Mouse (Mus musculus) layer of hippocampus, postnatal 14 days (tissue): Measurements from ENCODE around the gene Nckap1. TPM values are rescaled to one million over a fixed set of nuclear protein-coding genes. Genes with fewer than 3 reads are reported as not detected.
"Not testable (repeated sequence)": the region's sequence is repeated elsewhere in the genome, so short reads cannot be mapped to it uniquely, and the experiment has no call there.

Source experiments
- DNase-seq, 2 experiments: peaks; one replicate each; pipeline ENCODE4 v3.0.0; 2021 to 2022; ENCODE audit warnings: low spot score in 2 of 2, mixed read lengths in 1 of 2
- total RNA-seq, 2 experiments: library from RNA; stranded (reverse); gene quantifications; 2 replicates each; pipeline ENCODE4 v1.2.3; 2021

The Nckap1 gene
- total RNA-seq, 2 experiments from 2014 or later, result 474 to 483 TPM

DNA sequence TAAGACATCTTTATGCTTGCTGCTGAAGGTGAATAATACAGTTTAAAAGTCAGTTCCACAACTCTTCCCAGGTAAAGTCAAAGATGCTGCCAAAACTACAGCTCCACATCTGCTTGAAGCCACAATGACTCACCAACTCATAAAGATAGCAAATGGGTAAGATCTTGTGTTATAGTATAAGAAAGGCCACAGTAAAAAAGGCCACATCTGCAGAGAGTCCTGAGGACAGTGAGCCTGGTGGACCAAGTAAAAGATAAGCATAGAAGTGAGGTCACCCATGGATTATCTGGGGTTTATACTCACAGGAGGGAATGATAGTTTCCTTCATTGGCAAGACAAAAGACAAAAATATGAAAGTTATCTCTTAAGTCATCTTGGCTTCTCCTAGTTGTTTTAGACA is 18.9 kb downstream of the Nckap1 start:
- no peak for DNase-seq

DNA sequence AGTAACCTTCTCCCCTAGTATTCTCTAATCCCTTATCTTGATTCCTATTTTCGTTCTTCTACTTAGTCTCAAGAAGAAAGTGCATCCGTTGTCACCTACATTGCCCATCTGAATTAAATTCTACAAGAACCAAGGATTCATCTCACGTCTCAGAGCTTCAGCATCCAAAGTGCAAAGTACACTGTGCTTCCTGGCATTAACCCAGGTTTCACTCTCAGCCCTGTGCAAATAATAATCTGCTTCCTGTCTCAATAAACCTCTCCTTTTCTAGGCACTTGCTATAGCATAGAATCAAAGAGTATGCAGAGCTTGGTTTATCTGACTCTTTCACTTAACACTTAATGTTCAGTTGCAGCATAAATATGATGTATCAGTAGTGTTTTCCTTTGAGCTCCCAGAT is 19.7 kb downstream of the Nckap1 start:
- no peak for DNase-seq

DNA sequence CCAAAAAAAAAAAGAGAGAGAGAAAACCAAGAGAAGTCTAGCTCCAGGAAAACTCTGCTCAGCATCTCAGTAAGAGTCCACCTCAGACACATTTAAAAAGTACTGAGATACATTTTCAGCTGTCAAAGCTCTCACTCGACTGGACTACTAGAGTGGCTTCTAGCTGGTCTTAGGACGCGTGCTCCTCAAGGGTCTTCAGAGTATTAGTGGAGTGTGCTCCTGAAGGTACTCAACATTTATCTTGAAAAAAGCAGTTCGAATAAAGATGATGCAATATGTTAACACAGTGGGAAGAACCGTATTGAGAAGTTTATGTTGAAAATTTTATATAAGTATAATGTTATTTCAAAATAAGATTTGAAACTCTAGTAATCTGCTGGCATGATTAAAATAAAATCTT is 20.4 kb downstream of the Nckap1 start:
- DNase-seq, result no peak

DNA sequence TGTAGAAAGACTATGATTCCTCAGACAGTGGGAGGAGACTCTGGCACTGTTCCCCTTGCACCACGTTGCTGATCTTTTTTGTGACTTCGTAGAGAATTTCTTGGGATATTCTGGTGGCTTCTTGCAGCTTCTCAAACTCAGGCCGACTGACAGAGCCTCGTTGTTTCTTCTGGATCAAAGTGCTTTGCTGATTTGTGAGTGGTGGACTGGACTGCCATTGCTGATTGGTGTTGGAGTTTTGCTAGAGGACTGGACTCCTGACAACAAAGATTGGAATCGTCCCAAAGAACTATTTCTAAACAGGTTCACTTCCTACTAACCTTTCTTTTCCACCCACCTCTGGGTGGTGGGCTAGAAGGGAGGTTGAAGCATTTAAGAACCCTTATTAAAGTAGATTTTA is 21.5 kb downstream of the Nckap1 start:
- no peak for DNase-seq

DNA sequence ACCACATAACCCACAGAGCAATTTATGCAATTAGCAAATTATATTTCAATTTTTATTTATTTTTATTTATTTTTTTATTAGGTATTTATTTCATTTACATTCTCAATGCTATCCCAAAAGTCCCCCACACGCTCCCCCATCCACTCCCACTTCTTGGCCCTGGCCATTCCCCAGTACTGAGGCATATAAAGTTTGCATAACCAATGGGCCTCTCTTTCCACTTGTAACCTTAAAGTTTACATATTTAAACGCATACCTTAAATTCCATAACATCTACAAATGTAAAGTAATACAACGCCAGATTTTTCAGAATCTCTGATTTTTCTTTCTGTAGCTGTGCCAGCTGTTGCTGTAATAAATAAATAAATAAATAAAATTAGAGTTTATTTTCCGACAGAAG is 26.7 kb downstream of the Nckap1 start:
- DNase-seq, result no peak

DNA sequence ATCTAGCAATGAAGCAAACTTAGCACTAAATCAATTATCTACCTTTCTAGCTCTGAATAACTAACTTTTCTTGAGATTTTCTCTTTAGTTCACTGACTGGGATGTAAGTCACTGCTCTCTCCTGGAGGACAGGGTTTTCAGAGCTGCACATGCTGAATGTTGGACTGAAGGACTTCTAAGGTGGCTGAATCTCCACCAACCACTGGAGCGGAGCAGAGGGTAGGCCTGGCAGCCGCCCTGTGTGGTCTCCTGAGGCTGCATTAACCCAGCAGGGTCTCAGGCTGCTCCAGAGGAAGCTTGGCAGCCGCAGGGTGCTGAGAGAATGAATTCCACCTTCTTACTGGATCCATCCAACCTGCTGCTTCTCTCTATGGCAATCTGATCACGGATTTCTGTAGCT is 31.5 kb downstream of the Nckap1 start:
- no peak for DNase-seq

DNA sequence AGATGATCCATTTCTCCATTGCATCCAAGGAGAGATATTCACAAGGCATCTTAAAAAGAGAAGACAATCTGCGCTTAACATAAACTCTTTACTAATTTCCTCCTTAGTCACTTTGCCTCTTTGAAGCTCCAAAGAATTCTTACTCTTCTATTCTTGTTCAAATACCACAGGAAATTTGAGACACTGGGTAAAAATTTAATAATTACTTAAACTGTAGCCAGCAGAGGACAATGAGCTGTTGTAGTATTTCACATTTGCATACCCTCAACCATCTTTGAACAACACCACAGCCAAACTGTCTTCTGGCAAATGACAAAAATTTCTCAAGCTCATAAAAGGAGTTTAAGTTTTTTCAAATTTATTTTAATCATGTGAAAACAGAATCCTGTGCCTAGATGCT is 33.3 kb downstream of the Nckap1 start:
- DNase-seq, result no peak

DNA sequence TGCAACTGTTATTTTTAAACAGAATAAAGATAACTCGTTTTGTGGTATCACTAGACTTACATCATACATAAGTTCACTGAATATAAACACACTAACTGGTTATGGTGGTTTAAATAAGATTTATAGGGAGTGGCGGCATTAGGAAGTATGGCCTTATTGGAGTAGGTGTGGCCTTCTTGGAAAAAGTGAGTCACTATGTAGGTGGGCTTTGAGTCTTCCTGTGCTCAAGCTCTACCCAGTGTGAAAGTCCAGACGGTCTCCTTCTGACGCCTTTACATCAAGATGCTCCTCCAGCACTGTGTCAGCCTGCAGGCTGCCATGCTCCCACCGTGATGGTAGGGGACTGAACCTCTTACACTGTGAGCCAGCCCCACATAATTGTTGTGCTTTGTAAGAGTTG is 38.4 kb downstream of the Nckap1 start:
- DNase-seq, result no peak

DNA sequence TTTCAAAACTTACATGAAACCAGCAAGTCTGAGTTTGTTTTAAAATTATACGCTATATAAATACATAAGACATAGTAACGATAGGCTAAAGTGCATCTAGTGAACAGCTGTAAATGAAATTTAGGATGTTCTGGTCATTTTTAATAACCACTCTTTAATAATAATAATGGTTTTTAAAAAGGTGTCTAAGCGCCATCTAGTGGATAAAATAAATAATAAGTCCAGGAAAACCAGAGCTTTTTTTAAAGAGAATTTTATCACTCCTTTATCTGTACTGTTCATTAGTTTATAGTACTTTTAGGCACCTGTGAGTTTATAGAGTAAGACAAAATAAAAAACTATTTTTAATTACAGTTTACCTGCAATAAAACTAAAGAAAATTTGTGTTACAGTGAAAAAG is 44.0 kb downstream of the Nckap1 start:
- DNase-seq, result no peak

DNA sequence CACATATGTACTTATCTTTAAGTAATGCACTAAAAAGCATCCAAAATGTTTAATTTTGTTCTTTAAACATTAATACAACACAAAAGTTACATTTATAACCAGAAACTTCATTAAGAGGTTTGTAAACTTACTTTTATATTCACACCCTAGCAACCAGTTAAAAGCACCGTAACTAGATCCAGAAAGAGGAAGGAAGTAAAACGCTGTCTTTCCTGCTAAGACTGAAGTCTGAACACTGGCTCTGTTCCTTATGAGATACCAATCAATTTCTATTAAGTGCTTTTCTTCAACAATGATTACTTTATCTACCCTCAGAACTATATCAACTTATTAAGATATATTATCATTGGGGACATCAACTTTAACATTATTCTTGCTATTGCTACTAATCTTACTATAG is 44.6 kb downstream of the Nckap1 start:
- no peak for DNase-seq

DNA sequence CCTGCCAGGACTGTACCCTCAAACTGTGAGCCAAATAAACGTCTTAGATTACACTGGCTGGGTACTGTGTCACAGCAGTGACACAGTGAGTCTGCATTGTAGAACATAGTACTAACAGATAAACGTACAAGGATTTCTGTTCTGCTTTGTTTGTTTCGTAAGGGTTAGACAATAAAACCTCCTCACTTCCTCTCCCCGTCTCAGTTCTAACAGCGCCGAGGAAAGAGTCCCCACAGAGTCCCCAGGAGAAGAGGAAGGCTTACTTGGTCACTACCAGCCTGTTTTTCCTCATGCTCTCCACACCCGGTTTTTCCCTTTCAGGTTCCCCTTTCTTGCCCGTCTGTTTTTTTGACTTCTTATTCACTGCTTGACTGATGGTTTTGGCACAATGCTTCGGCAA is 56.9 kb downstream of the Nckap1 start:
- no peak for DNase-seq

DNA sequence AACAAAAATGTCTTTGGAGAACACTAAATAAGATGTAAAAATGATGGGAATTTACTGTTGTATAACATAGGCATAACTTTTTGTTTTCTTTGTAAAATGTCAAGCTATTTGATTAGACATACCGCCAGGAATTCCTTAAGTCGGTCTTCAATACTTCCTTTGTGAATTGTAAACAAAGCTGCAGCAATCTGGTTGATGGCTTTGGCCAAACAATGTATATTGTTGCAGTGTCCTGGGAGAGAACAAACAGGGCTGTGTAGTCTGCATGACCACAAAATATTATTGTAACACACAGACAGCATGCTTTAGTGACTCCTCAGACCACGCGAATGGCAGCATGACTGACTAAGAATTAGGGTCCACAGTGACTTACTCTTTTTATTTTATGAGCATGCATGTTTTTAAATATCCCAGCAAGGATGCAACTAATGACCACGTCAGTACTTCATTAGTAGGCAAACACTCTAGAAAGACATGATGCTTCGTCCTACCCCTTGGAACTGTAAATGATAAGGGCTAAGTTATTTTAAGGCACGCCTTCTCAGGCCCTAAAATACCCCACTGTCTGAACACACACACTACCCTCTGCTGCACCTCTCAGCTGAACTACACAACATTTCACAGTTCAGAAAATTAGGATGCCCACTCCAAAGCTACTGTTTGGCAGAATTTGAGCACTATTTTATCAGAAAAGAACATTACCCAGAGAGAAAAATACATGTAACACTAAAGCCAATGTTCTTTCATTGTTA is 75.0 kb downstream of the Nckap1 start:
- no peak for DNase-seq

DNA sequence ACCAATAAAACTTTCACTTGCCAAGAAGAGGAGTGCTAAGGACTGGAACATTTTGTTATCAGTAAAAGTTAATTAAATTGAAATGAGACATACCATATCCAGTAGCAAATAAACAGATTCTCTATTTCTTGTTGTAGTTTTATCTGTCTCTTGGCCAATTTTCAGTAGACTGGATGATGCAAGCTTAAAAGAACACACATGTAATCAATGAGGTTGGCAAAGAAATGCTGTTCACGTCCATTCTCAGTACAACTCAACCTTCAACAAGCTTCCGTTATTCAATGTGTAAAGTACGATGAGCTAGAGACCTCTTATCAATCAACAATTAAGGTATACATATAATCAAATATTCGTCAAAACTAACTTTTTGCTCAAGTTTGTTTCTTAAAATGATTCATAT is 79.0 kb downstream of the Nckap1 start:
- DNase-seq, result no peak

DNA sequence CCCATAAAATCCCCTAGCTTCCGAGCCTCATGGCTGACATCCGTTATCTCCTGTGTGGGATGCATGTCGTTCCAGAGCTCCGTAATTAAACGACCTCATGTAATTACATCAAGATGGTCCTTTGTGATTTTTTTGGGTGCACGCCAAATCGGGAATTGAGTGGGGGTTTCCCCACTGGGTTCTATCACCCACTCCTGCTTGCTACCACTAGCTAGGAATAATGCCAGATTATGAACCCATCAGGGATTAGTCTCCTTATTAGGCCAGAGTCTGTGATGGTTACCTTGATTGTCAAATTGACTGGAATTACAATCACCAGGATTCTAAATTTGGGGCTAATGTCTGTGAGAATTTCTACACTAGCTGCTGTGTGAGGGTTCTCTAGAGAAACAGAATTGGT is 85.9 kb downstream of the Nckap1 start:
- not testable (repeated sequence) for DNase-seq

DNA sequence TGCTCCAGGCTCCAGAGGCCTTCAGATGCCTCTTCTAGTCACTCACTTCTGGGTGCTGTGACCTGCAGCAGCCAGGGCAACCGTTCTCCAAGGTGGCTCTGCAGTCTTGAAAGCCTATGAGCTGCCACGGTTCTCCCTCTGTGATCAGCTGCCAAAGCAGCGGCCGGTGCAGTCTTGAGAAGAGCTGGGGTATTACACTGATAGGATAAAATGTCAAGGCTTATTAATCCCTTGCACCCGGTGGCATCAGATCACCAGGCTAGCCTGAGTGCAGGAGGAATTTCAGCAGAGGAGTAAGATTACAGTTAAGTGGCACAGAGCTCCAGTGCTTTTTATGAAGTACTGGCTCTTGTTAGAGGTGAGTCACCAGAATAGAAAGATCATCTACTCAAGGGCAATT is 94.3 kb downstream of the Nckap1 start:
- no peak for DNase-seq

DNA sequence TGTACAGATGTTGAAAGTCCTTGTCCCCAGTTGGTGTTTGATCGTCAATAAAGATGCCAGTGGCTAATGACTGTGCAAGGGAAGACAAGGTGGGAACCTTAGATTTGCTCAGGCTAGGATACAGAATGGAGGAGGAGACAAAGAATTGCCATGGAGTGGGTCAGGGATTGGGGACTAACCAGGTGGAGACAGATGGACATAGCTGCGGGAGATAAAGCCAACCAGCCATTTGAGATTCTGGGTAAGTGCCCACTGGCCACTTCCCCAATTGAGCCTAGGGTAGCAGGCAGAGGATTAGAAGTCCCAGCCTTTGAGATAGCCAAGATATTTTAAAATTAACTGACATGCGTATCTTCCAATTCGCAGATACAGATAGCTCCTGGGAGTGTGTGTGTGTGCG is 96.2 kb downstream of the Nckap1 start:
- no peak for DNase-seq

DNA sequence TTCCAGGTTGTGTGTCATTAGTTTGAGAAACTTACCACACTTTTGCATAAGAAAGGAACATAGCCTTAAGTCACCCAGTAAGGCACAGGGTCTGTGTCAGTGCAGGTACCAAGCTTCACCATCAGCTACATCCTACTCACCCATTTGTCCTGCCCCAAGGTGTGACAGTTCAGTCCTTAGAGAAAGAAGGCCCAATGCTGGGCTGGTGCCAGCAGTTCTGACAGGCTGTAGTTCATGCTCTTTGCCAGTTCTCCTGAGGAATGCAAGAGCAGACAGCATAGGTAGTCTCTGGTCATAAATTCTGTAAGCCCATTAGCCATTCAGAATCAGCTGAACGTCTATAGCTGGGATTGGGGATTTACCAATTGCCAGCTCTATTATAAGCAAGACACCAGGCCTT is 105.3 kb downstream of the Nckap1 start:
- DNase-seq, result no peak

DNA sequence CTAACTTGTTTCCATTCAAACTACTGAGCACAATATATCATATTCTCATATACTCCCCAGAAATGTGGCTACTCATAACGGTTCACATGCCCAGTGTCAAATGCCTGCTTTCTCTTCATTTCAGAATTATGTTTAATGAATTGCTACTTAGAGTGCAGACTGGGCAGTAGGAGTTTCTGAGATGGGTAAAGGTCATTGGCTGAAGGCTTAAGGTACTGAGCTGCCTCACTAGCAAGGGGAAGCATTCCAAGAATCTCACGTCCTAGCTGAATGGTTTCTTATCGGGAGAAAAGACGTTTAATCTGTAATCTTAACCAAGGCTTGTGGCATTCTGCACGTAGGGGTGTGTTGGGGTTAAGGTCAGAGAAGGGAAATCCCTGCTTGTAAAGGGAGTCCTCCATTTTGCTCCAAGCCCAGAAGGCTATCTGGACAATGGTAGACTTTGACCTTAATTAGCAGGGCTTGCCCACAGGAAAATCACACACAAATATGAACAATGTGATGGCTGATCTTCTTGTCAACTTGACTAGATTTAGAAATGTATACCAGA is 106.9 kb downstream of the Nckap1 start:
- DNase-seq, result no peak

DNA sequence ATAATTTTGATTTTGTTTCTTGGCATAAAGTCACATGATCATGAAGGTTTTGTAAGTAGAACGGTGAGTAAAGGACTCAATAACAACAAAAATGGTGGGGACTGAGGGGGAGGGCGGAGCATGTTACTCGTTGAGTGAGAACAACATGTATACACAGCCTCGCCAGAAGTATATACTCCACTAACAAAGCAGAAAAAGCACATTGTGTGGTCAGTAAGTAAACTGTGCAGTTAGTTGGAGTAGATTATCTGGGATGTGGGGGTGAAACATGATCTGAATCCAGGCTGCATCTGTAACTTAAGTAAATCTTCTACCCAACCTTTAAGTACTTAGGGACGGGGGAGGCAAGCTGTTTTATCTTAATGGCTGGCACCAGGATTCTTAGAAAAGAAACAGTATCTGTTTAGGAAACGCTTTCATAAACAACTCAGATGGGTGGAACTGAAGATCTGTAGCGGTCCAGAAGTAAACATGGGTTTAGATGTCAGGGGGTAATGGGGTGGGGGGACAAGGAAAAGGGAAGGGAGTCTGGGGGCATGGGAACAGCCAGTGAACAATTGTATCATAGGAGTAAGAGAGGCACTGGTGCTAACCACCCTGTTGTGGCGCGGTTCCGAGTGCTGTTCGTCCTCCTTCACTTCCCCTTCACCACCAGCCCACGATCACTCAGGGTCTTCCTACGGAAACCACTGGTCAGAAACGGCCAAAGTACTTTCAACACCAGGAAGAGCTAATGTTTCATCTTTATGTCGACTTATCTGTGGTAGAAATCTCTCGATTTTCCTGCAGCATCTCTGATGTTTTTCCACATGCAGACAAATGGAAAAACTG is 115.0 kb downstream of the Nckap1 start:
- no peak for DNase-seq

DNA sequence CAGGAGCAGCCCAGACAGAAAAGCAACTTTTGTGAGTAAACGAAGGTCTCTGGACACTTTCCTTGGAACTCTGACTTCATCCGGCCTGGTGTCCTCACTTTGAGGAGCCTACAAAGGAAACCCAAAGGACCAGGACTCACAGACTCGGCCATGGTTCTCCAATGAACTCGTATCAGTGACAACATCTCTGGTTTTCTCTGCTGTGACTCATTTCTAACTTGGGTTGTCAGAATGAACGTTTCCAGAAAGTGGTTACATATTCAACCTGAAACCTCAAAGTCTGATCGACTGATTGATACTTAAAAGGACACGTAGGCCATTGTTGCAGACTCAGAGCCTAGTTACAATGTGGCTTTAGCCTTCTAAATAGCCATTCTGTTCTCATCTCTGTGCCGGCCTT is 119.4 kb downstream of the Nckap1 start:
- DNase-seq, result no peak
